Mouse (Mus musculus): ENCODE results near the gene Gatad2a.

DNA sequence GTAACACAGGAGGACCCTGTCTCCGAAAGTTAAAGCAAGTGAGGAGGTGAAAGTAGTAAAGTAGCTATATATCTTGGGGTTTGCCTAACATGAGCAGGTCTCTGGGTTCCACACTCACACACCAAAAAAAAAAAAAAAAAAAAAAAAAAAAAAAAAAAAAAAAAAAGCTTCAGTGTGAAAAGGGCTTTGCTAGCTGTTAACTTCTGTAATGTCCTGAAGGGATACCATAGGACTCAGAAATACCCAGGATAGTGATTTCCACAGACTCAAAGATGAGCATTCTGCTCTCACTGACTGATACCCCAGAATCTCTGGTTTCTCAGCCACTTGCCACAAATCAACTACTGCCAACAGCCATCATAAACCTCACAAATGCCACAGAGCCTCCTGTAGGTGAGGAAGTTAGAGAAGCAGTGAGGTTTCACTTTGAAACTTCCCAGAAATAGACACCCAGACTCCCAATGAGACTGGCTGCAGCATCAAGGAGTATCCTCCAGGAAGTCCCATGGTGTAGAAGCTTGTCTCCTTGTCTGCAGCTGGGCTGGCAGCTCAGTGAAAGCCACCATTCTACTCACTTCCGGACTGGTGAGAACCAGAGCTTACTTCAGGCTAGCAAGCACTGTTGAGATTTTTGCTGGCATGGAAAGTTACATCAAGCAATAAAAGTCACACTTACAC is 11.2 kb downstream of the Gatad2a start:
- TF ChIP-seq POLR2A (IDR thresholded peaks at IDR 0.05; ENCODE audit: extremely low read depth, insufficient read depth, low read length) (no peak), CTCF (IDR thresholded peaks at IDR 0.05; ENCODE audit: low read depth, low read length) (no peak)
